Mouse (Mus musculus): ENCODE data around the gene Ddx19b. TPM values are rescaled to one million over a fixed set of nuclear protein-coding genes. Genes with fewer than 3 reads are reported as not detected.

Gene Ddx19b
- polyA plus RNA-seq, 1 experiment from 2014 or later = 8.4 TPM

- Histone ChIP-seq H3K9ac (peak within 1 kb of the TSS; percentile 92), H3K4me3 (peak within 1 kb of the TSS; percentile 98), H3K9me3 (replicated peaks) (no peaks in the 10 kb centered on the region), H3K4me1 (peaks cover 19% of the 10 kb centered on the region), H3K36me3 (ENCODE audit: poor library complexity, severe bottlenecking) (peaks cover 60% of the 10 kb centered on the region), H3K4me2 (peak within 1 kb of the TSS; percentile 98), H3K27me3 (no peaks in the 10 kb centered on the region), H3K27ac (peak within 1 kb of the TSS; percentile 70)
- ATAC-seq = peak; percentile 98
- under 1% methylated on average over 60 of the region's 68 CpGs for WGBS
These were observed 24.7 kb upstream of the Ddx19b start, which contains the start of gene Exosc6 for GRCm38 (mm10) chr8:111056158-111056663. Exosc6 (plus strand) TSS chr8:111056339.

DNA sequence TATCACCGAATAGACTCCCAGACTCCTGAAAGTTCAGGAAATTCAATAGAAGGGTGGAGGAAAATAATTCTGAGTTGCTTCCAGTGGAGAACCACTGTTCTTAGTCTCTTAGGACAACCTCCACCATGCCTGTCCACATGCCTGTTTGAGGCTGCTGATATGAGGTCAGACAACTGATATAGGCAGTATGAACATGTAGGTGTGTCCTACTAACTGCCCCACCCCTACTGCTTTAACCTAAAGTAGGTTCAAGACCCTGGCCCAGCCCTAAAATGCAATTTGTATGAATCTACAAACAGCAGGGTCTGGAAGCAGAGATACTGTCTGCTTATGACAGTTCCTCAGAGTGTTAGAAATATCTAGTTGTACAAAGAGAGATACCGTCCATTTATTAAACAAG lies 24.1 kb upstream of the Ddx19b start:
- Histone ChIP-seq H3K4me2 (no peak overlapping the region), H3K27ac (no peak overlapping the region), H3K36me3 (ENCODE audit: poor library complexity, severe bottlenecking) (peaks cover 65% of the 10 kb centered on the region), H3K27me3 (no peaks in the 10 kb centered on the region), H3K9me3 (replicated peaks) (no peaks in the 10 kb centered on the region), H3K9ac (no peak overlapping the region), H3K4me3 (peak overlapping the region; percentile 98; the same call in 1 of the 2 replicates), H3K4me1 (peaks cover 15% of the 10 kb centered on the region)
- no peak; the same call in 1 of the 2 replicates for ATAC-seq
- WGBS = 65% methylated on average over 2 of the region's 2 CpGs

DNA sequence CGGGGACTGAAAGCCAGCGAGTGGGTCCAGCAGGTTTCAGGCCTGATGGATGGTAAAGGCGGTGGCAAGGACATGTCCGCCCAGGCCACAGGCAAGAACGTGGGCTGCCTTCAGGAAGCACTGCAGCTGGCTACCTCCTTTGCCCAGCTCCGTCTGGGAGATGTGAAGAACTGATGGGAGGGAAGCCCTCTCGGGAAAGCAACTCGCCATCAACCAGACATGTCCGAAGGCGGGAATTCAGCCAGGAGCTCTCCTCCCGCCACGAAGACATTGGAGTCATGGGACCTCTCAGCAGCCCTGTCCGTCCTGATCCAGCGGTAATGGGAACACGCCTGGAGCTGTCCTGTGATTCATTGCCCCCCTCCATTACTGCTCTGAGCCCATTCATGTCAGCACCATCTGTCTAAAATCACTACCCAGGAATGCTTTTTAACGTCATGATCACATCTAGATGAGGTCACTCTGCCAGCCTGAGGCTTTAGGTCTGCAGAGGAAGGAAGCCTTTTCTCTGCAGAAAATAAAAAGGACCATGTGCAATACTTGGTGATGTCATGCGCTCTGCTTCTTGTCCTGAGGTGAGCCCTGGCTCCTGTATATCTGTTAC lies 23.6 kb upstream of the Ddx19b start:
- 90% methylated on average over 17 of the region's 17 CpGs for WGBS
- Histone ChIP-seq H3K4me3 (no peak overlapping the region), H3K9ac (no peak overlapping the region), H3K36me3 (ENCODE audit: poor library complexity, severe bottlenecking) (peaks cover 70% of the 10 kb centered on the region), H3K4me2 (no peak overlapping the region), H3K9me3 (replicated peaks) (no peaks in the 10 kb centered on the region), H3K4me1 (peaks cover 15% of the 10 kb centered on the region), H3K27ac (no peak overlapping the region), H3K27me3 (no peaks in the 10 kb centered on the region)
- ATAC-seq = no peak

DNA sequence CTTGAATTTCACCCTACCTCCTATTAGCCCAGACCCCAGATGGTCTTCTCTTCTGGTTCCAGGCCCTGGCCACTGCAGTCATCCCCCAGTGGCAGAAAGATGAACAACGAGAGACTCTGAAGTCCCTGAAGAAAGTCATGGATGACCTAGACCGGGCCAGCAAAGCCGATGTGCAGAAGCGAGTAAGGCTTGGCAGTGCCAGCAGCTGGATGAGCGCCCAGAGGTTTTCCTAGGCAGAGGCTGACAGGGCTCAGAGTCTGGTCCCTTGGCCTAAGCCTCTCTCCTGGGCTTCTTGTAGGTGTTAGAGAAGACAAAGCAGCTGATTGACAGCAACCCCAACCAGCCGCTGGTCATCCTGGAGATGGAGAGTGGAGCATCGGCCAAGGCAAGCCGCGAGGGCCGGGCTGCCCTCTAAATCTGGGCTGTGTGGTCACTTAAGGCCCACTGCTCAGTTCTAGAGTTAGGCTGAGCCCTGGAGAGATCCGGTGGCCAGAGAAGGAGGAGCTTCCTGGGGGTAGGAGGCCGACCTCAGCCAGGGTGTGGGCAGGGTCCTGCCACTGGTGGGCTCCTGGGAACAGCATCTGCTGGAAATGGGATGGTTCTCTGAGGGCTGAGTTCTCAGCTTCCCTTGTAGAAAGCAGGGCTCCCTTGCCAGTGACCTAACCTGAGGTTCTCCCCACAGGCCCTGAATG lies 22.4 kb upstream of the Ddx19b start:
- Histone ChIP-seq H3K4me2 (no peak overlapping the region), H3K4me3 (no peak overlapping the region)
- WGBS = 93% methylated on average over 12 of the region's 12 CpGs

DNA sequence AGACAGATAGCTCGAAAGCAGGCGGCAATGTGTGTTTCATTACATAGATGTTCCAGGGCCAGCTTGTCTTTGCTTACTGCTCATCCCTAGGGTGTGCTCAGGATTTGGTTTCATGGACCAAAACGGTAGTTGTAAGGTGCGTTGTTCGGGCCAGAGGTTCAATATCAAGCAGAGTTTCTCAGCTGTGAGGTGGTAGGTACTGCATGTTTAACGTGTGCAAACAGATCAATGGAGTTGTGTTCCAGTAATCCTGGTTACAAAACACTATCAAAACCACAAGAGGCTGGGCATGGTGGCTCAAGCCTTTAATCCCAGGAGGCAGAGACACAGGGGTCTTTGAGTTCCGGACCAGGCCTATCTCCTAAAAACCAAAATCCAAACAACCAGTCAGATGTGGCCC lies 17.6 kb upstream of the Ddx19b start:
- no peak overlapping the region for H3K27ac ChIP-seq
- H3K9me3 ChIP-seq (replicated peaks) = no peaks in the 10 kb centered on the region
- WGBS = 97% methylated on average over 7 of the region's 7 CpGs
- H3K36me3 ChIP-seq (ENCODE audit: poor library complexity, severe bottlenecking) = peaks cover 100% of the 10 kb centered on the region
- no peaks in the 10 kb centered on the region for H3K4me1 ChIP-seq
- H3K27me3 ChIP-seq = no peaks in the 10 kb centered on the region
- H3K4me2 ChIP-seq = no peak overlapping the region
- H3K4me3 ChIP-seq = no peak overlapping the region
- H3K9ac ChIP-seq = no peak overlapping the region
- ATAC-seq = no peak

More for the DNA sequence above, 22.4 kb upstream of the Ddx19b start:
- Histone ChIP-seq H3K9ac (no peak overlapping the region), H3K27ac (no peak overlapping the region), H3K27me3 (no peaks in the 10 kb centered on the region), H3K36me3 (ENCODE audit: poor library complexity, severe bottlenecking) (peaks cover 82% of the 10 kb centered on the region), H3K9me3 (replicated peaks) (no peaks in the 10 kb centered on the region), H3K4me1 (peaks cover 15% of the 10 kb centered on the region)
- no peak for ATAC-seq

- H3K9ac ChIP-seq = no peak overlapping the region
These were observed 17.1 kb upstream of the Ddx19b start for GRCm38 (mm10) chr8:111048694-111049093.

DNA sequence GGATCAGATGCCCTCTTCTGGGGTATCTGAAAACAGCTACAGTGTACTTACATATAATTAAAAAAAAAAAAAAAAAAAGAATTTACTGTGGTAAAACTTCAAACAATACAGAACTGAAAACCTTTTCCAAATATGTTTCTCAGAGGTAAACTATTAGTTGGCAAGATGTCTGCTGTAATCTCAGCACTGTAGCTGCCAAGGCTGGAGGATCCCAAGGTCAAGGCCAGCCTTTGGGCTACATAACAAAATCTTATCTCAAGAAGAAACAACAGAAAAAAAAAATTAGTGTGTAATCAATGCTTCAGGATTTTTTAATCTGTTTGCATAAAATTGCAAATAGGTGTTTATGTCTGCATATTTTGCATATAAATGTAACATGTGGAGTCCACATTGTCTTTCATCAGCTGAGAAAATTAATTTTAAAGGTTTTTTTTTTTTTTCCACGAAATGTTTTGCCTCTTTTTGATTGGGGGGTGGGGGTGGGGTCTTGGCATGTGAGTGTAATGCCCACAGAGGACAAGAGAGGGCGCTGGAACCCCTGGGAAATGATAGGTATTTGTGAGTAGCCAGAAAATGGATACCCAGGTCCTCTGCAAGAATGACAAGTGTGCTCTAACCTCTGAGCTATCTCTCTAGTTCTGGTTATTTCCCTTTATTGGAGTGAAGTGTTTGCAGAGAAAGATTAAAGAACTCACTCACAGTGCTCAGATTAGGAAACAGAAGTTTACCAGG lies 12.6 kb upstream of the Ddx19b start:
- Histone ChIP-seq H3K9ac (no peak overlapping the region), H3K4me1 (no peaks in the 10 kb centered on the region), H3K9me3 (replicated peaks) (no peaks in the 10 kb centered on the region), H3K4me2 (no peak overlapping the region), H3K27me3 (no peaks in the 10 kb centered on the region), H3K4me3 (no peak overlapping the region), H3K27ac (no peak overlapping the region), H3K36me3 (ENCODE audit: poor library complexity, severe bottlenecking) (peaks cover 99% of the 10 kb centered on the region)
- no peak for ATAC-seq
- 48% methylated on average over 2 of the region's 2 CpGs for WGBS

More at GRCm38 (mm10) chr8:111048694-111049093, 17.1 kb upstream of the Ddx19b start:
- Histone ChIP-seq H3K4me1 (no peaks in the 10 kb centered on the region), H3K36me3 (ENCODE audit: poor library complexity, severe bottlenecking) (peaks cover 100% of the 10 kb centered on the region), H3K4me2 (no peak overlapping the region), H3K9me3 (replicated peaks) (no peaks in the 10 kb centered on the region), H3K4me3 (no peak overlapping the region), H3K27me3 (no peaks in the 10 kb centered on the region), H3K27ac (no peak overlapping the region)
- 90% methylated on average over 2 of the region's 2 CpGs for WGBS
- no peak for ATAC-seq

DNA sequence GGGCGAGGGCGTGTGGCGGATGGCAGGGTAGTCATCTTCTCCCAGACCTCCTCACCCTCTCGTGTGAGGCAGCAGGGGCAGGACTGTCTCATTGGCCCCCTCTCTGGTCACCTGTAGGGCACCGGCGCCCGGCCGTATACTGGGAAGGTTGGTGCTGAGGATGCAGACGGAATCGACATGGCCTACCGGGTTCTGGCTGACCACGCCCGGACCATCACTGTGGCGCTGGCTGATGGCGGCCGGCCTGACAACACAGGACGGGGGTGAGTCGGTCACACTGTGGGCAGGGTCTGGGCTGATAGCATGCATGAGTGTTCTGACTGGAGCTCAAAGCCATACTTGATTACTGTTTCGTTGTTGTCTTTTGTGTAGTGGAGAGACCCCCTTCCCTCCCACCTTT lies 11.0 kb upstream of the Ddx19b start:
- Histone ChIP-seq H3K27ac (no peak overlapping the region), H3K4me2 (no peak overlapping the region), H3K27me3 (no peaks in the 10 kb centered on the region), H3K36me3 (ENCODE audit: poor library complexity, severe bottlenecking) (peaks cover 98% of the 10 kb centered on the region), H3K9ac (no peak overlapping the region), H3K4me1 (no peaks in the 10 kb centered on the region), H3K4me3 (no peak overlapping the region), H3K9me3 (replicated peaks) (no peaks in the 10 kb centered on the region)
- WGBS = 96% methylated on average over 19 of the region's 19 CpGs
- ATAC-seq = no peak

GRCm38 (mm10) chr8:111036591-111036990 lies 5.0 kb upstream of the Ddx19b start:
- ATAC-seq = no peak
- no peak overlapping the region for H3K4me3 ChIP-seq
- H3K9me3 ChIP-seq (replicated peaks) = no peaks in the 10 kb centered on the region
- H3K4me2 ChIP-seq = no peak overlapping the region
- H3K4me1 ChIP-seq = peaks cover 18% of the 10 kb centered on the region
- no peak overlapping the region for H3K27ac ChIP-seq
- H3K27me3 ChIP-seq = peaks cover 3% of the 10 kb centered on the region
- H3K36me3 ChIP-seq (ENCODE audit: poor library complexity, severe bottlenecking) = peaks cover 49% of the 10 kb centered on the region
- no peak overlapping the region for H3K9ac ChIP-seq
- WGBS = 94% methylated on average over 15 of the region's 15 CpGs

- Histone ChIP-seq H3K9me3 (replicated peaks) (no peaks in the 10 kb centered on the region), H3K9ac (peak overlapping the region; percentile 83), H3K4me1 (peaks cover 18% of the 10 kb centered on the region), H3K36me3 (ENCODE audit: poor library complexity, severe bottlenecking) (peaks cover 27% of the 10 kb centered on the region), H3K27ac (peak overlapping the region; percentile 64), H3K4me3 (peak overlapping the region; percentile 76), H3K4me2 (peak overlapping the region; percentile 65), H3K27me3 (peaks cover 22% of the 10 kb centered on the region)
- ATAC-seq = no peak; the same call in 1 of the 2 replicates
- 19% methylated on average over 12 of the region's 12 CpGs for WGBS
These were observed 2.7 kb upstream of the Ddx19b start for GRCm38 (mm10) chr8:111034276-111034675.

GRCm38 (mm10) chr8:111033482-111034215 lies 2.1 kb upstream of the Ddx19b start:
- Histone ChIP-seq H3K36me3 (ENCODE audit: poor library complexity, severe bottlenecking) (peaks cover 21% of the 10 kb centered on the region), H3K9me3 (replicated peaks) (no peaks in the 10 kb centered on the region), H3K27ac (peak overlapping the region; percentile 64), H3K9ac (peak overlapping the region; percentile 83), H3K4me1 (peaks cover 18% of the 10 kb centered on the region), H3K27me3 (peaks cover 22% of the 10 kb centered on the region), H3K4me2 (peak overlapping the region; percentile 65), H3K4me3 (peak overlapping the region; percentile 76)
- 5% methylated on average over 37 of the region's 37 CpGs for WGBS
- peak; percentile 100 for ATAC-seq

Data from forebrain, embryonic 13.5 days (tissue).